Mouse (Mus musculus) CH12.LX (cell line): ENCODE measurements around the gene Pmf1. TPM values are rescaled to one million over a fixed set of nuclear protein-coding genes. Genes with fewer than 3 reads are reported as not detected.

Source experiments
- DNase-seq: peaks from one replicate; pipeline ENCODE4 v3.0.0-alpha.2; 2013; ENCODE audit errors: extremely low read depth
- H3K27ac ChIP-seq: 2 replicates; pipeline ENCODE4 v1.5.1; 2012; ENCODE audit warnings: low read depth, mild to moderate bottlenecking, control low read depth, moderate library complexity; ENCODE audit not compliant: insufficient read depth
- H3K27me3 ChIP-seq: replicated peaks from 2 replicates; pipeline ENCODE3; 2012; ENCODE audit warnings: inconsistent platforms
- H3K36me3 ChIP-seq, 2 experiments: replicated peaks in 1 of 2; 2 replicates each; pipeline versions ENCODE3 to v1.6.1; 2012; ENCODE audit warnings: inconsistent platforms in 1 of 2, low read length in 1 of 2, mild to moderate bottlenecking in 1 of 2, mixed read lengths in 1 of 2, moderate library complexity in 1 of 2; ENCODE audit not compliant: control insufficient read depth in 1 of 2, insufficient read depth in 1 of 2
- H3K4me1 ChIP-seq, 2 experiments: 2 replicates each; pipeline ENCODE4 v1.6.1; 2012; ENCODE audit warnings: inconsistent platforms in 1 of 2, moderate library complexity in 1 of 2; ENCODE audit not compliant: insufficient read depth in 2 of 2, control insufficient read depth in 1 of 2
- H3K4me2 ChIP-seq: 2 replicates; pipeline ENCODE4 v1.6.1; 2012; ENCODE audit warnings: low read depth, mild to moderate bottlenecking, control low read depth; ENCODE audit not compliant: poor library complexity, insufficient read depth, severe bottlenecking
- H3K4me3 ChIP-seq, 3 experiments: fragments of 150-350 bp in 1 of 3; sonication (generic) in 1 of 3; replicated peaks in 1 of 3; 2 replicates each; pipeline versions ENCODE3 to v1.5.1; 2011 to 2012; ENCODE audit warnings: low read depth in 2 of 3, low read length in 2 of 3, mild to moderate bottlenecking in 2 of 3, moderate library complexity in 2 of 3, control low read depth in 1 of 3, improper control_type of control experiment in 1 of 3, inconsistent platforms in 1 of 3, mixed read lengths in 1 of 3; ENCODE audit not compliant: poor library complexity in 1 of 3
- H3K79me2 ChIP-seq: replicated peaks from 2 replicates; pipeline ENCODE4 v1.6.1; 2012; ENCODE audit warnings: mild to moderate bottlenecking, moderate library complexity; ENCODE audit not compliant: control insufficient read depth, poor library complexity, insufficient read depth, severe bottlenecking; ENCODE audit errors: extremely low read depth
- H3K9ac ChIP-seq: 2 replicates; pipeline ENCODE4 v1.6.1; 2012; ENCODE audit warnings: low read depth, mild to moderate bottlenecking, control low read depth, moderate library complexity; ENCODE audit not compliant: insufficient read depth
- H3K9me3 ChIP-seq: replicated peaks from 2 replicates; pipeline ENCODE3; 2012; ENCODE audit warnings: low read length, inconsistent platforms, mixed read lengths
- BHLHE40 ChIP-seq: IDR thresholded peaks from 2 replicates; pipeline ENCODE4 v1.6.1; 2011; ENCODE audit warnings: mild to moderate bottlenecking, low read depth, low read length, improper control_type of control experiment
- CHD1 ChIP-seq: IDR thresholded peaks from 2 replicates; pipeline ENCODE4 v1.6.1; 2012; ENCODE audit warnings: low read depth, low read length, improper control_type of control experiment, inconsistent platforms
- CTCF ChIP-seq, 2 experiments: IDR thresholded peaks in 1 of 2; conservative IDR thresholded peaks in 1 of 2; 2 replicates each; pipeline ENCODE4 v1.5.1; 2011 to 2012; ENCODE audit warnings: low read depth in 2 of 2, low read length in 2 of 2, improper control_type of control experiment in 1 of 2, inconsistent platforms in 1 of 2, mild to moderate bottlenecking in 1 of 2, moderate library complexity in 1 of 2
- ELF1 ChIP-seq: IDR thresholded peaks from 2 replicates; pipeline ENCODE4 v1.6.1; 2014; ENCODE audit warnings: low read depth, mild to moderate bottlenecking, inconsistent platforms, low read length, improper control_type of control experiment
- GABPA ChIP-seq: IDR thresholded peaks from 2 replicates; pipeline ENCODE4 v1.6.1; 2012; ENCODE audit warnings: low read depth, low read length, improper control_type of control experiment, inconsistent platforms; ENCODE audit not compliant: insufficient replicate concordance
- HCFC1 ChIP-seq: IDR thresholded peaks from 2 replicates; pipeline ENCODE4 v1.6.1; 2012; ENCODE audit warnings: low read depth, mild to moderate bottlenecking, inconsistent platforms, low read length, improper control_type of control experiment
- IRF4 ChIP-seq: IDR thresholded peaks from 2 replicates; pipeline ENCODE4 v1.6.1; 2014; ENCODE audit warnings: low read depth, mild to moderate bottlenecking, inconsistent platforms, low read length, improper control_type of control experiment
- MAFK ChIP-seq: IDR thresholded peaks from 2 replicates; pipeline ENCODE4 v1.6.1; 2011; ENCODE audit warnings: low read length, improper control_type of control experiment; ENCODE audit not compliant: insufficient replicate concordance
- MAZ ChIP-seq: IDR thresholded peaks from 2 replicates; pipeline ENCODE4 v1.6.1; 2012; ENCODE audit warnings: low read depth, mild to moderate bottlenecking, inconsistent platforms, low read length, improper control_type of control experiment, moderate library complexity
- MEF2A ChIP-seq: IDR thresholded peaks from 2 replicates; pipeline ENCODE4 v1.6.1; 2014; ENCODE audit warnings: low read depth, mild to moderate bottlenecking, inconsistent platforms, low read length, improper control_type of control experiment, borderline replicate concordance
- MYC ChIP-seq: IDR thresholded peaks from 2 replicates; pipeline ENCODE4 v1.6.1; 2011; ENCODE audit warnings: low read depth, mild to moderate bottlenecking, improper control_type of control experiment, low read length
- NELFE ChIP-seq: IDR thresholded peaks from 2 replicates; pipeline ENCODE4 v1.6.1; 2011; ENCODE audit warnings: low read depth, low read length, improper control_type of control experiment
- NRF1 ChIP-seq: IDR thresholded peaks from 2 replicates; pipeline ENCODE4 v1.6.1; 2014; ENCODE audit warnings: low read depth, mild to moderate bottlenecking, inconsistent platforms, low read length, improper control_type of control experiment, moderate library complexity
- PAX5 ChIP-seq: IDR thresholded peaks from 2 replicates; pipeline ENCODE4 v1.6.1; 2012; ENCODE audit warnings: low read length, inconsistent platforms, mixed read lengths
- POLR2AphosphoS2 ChIP-seq: IDR thresholded peaks from 2 replicates; pipeline ENCODE4 v1.6.1; 2011; ENCODE audit warnings: low read depth, low read length, improper control_type of control experiment
- RAD21 ChIP-seq: IDR thresholded peaks from 2 replicates; pipeline ENCODE4 v1.6.1; 2011; ENCODE audit warnings: low read depth, mild to moderate bottlenecking, low read length, improper control_type of control experiment, moderate library complexity
- SMC3 ChIP-seq: IDR thresholded peaks from 2 replicates; pipeline ENCODE4 v1.6.1; 2011; ENCODE audit warnings: low read depth, low read length, improper control_type of control experiment
- USF1 ChIP-seq: IDR thresholded peaks from 2 replicates; pipeline ENCODE4 v1.6.1; 2014; ENCODE audit warnings: low read depth, mild to moderate bottlenecking, inconsistent platforms, low read length, improper control_type of control experiment
- ZKSCAN1 ChIP-seq: IDR thresholded peaks from 2 replicates; pipeline ENCODE4 v1.6.1; 2012; ENCODE audit warnings: low read depth, inconsistent platforms, low read length, improper control_type of control experiment, borderline replicate concordance
- ZMIZ1 ChIP-seq: IDR thresholded peaks from 2 replicates; pipeline ENCODE4 v1.6.1; 2012; ENCODE audit warnings: low read depth, mild to moderate bottlenecking, inconsistent platforms, low read length, improper control_type of control experiment
- dilution Hi-C: fragments of 300-500 bp; cut with MboI; formaldehyde crosslinking; loops from 2 replicates; pipeline ENCODE4 v1.14.3; 2020; ENCODE audit warnings: low sequenced_read_pairs; ENCODE audit not compliant: extremely low pct_unique_long_range_greater_than_20kb, extremely low pct_ligation_motif_present
- in situ Hi-C: fragments of 300-500 bp; cut with MboI; formaldehyde crosslinking; loops from 3 replicates; pipeline ENCODE4 v1.14.3; 2019; ENCODE audit warnings: low sequenced_read_pairs, low pct_ligation_motif_present, low pct_unique_long_range_greater_than_20kb, mixed read lengths
- polyA plus RNA-seq: library from polyadenylated mRNA; unstranded; fragments of >175 nt; gene quantifications from 2 replicates; pipeline ENCODE4 v1.2.1, GENCODE M21; 2012; ENCODE audit warnings: low read depth; ENCODE audit not compliant: insufficient read length
- total RNA-seq, 2 experiments: library from RNA; depleted of rRNA; stranded (reverse); fragments of 300-350 nt in 1 of 2; fragments of >200 nt in 1 of 2; gene quantifications; 2 replicates each; pipeline ENCODE4 v1.2.3; 2012 to 2014

Pmf1 gene
- total and polyA plus RNA-seq, 3 experiments, result 99.9 to 144 (median 104) TPM

DNA sequence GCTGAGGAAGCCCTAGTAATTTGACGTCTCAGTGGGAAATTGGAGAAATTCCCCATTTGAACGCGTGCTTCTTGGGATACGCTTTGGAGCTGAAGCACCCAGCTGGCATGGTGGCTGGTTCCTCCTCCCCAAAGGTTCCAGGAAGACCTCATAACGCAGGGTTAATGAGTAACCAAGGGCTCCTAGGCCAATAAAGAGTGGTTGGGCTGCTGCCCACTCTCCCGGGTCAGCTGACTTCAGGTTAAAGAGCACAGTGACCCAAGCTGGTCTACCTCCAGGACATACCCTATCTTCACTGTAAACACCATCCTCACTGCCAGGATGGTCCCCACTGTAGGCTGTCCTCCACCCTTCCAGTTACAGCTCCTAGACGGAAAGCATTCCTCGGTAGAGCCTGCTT, 46.2 kb upstream of the Pmf1 start:
- H3K4me2 ChIP-seq, result no peak overlapping the region
- no peak overlapping the region for H3K27ac ChIP-seq
- peaks cover 27 to 72% of the 10 kb centered on the region in 2 experiments for H3K4me1 ChIP-seq
- no peaks in the 10 kb centered on the region for H3K36me3 ChIP-seq
- H3K27me3 ChIP-seq, result no peaks in the 10 kb centered on the region
- no peak for DNase-seq
- H3K9me3 ChIP-seq, result no peaks in the 10 kb centered on the region
- H3K4me3 ChIP-seq, result no peak overlapping the region
- in situ Hi-C loops, result no loop called here
- H3K9ac ChIP-seq, result no peak overlapping the region
- no peaks in the 10 kb centered on the region for H3K79me2 ChIP-seq
- TF ChIP-seq MYC (no peak), HCFC1 (no peak), POLR2AphosphoS2 (no peak), RAD21 (no peak), MEF2A (no peak), MAZ (no peak), GABPA (no peak), ZMIZ1 (no peak), ELF1 (no peak), NRF1 (no peak), IRF4 (no peak), PAX5 (no peak)
- dilution Hi-C loops, result no loop called here

GRCm38 (mm10) chr3:88455588-88456264, 45.6 kb upstream of the Pmf1 start:
- Histone ChIP-seq H3K9me3 (no peaks in the 10 kb centered on the region), H3K27ac (no peak overlapping the region), H3K27me3 (no peaks in the 10 kb centered on the region)

More at GRCm38 (mm10) chr3:88455588-88456264, 45.6 kb upstream of the Pmf1 start:
- Histone ChIP-seq H3K4me2 (no peak overlapping the region), H3K9ac (no peak overlapping the region), H3K4me3 (no peak overlapping the region), H3K36me3 (no peaks in the 10 kb centered on the region), H3K4me1 (peaks cover 22 to 66% of the 10 kb centered on the region in 2 experiments), H3K79me2 (no peaks in the 10 kb centered on the region)
- dilution Hi-C loops (no loop called here), in situ Hi-C loops (no loop called here)
- TF ChIP-seq CHD1 (no peak), POLR2AphosphoS2 (no peak), MYC (no peak), BHLHE40 (no peak), CTCF (conservative IDR thresholded peaks at IDR 0.05 in 1 of 2, IDR thresholded peaks at IDR 0.05 in 1 of 2; ENCODE audit: low read depth in 2 of 2, low read length in 2 of 2) (no peak), MEF2A (no peak), ZKSCAN1 (no peak), NELFE (no peak), USF1 (no peak), MAFK (no peak), SMC3 (no peak)
- no peak for DNase-seq
